Mouse (Mus musculus) kidney, postnatal 0 days (tissue): ENCODE measurements around the gene Npnt. TPM values are rescaled to one million over a fixed set of nuclear protein-coding genes. Genes with fewer than 3 reads are reported as not detected.

Experiments used
- ATAC-seq: fragments of 200-750 bp; cut with Nextera tagmentation; replicated peaks from 2 replicates; pipeline ENCODE4 v1.8.0; 2017; ENCODE audit warnings: low read depth, moderate number of reproducible peaks, moderate TSS enrichment, moderate library complexity; ENCODE audit not compliant: low FRiP score
- DNase-seq: peaks from one replicate; pipeline ENCODE4 v3.0.0-alpha.2; 2016; ENCODE audit warnings: low spot score
- H3K27ac ChIP-seq: fragments of 300-500 bp; sonication (generic); 2 replicates; pipeline ENCODE4 v1.5.1; 2014; ENCODE audit warnings: mild to moderate bottlenecking
- H3K27me3 ChIP-seq: fragments of 300-500 bp; sonication (generic); 2 replicates; pipeline ENCODE4 v1.6.1; 2014; ENCODE audit warnings: low read length, mixed read lengths; ENCODE audit not compliant: insufficient read depth
- H3K36me3 ChIP-seq: fragments of 300-500 bp; sonication (generic); 2 replicates; pipeline ENCODE4 v1.6.1; 2014; ENCODE audit warnings: low read length, mixed read lengths; ENCODE audit not compliant: insufficient read depth
- H3K4me1 ChIP-seq: fragments of 300-500 bp; sonication (generic); replicated peaks from 2 replicates; pipeline ENCODE4 v1.6.1; 2014; ENCODE audit warnings: antibody characterized with exemption, low read length, mixed read lengths; ENCODE audit not compliant: insufficient read depth
- H3K4me2 ChIP-seq: fragments of 300-500 bp; sonication (generic); 2 replicates; pipeline ENCODE4 v1.6.1; 2014; ENCODE audit warnings: mild to moderate bottlenecking, low read length, moderate library complexity, mixed read lengths
- H3K4me3 ChIP-seq: fragments of 300-500 bp; sonication (generic); replicated peaks from 2 replicates; pipeline ENCODE4 v1.5.1; 2014; ENCODE audit warnings: low read depth, low read length
- H3K9ac ChIP-seq: fragments of 300-500 bp; sonication (generic); 2 replicates; pipeline ENCODE4 v1.6.1; 2014; ENCODE audit warnings: low read depth, low read length
- H3K9me3 ChIP-seq: fragments of 300-500 bp; sonication (generic); replicated peaks from 2 replicates; pipeline ENCODE4 v1.6.1; 2016; ENCODE audit warnings: low read length, inconsistent platforms, mixed read lengths
- CTCF ChIP-seq: IDR thresholded peaks from 2 replicates; pipeline ENCODE4 v1.5.1; 2016; ENCODE audit warnings: antibody characterized with exemption, low read depth, mild to moderate bottlenecking, moderate library complexity
- WGBS: fragments of 180-500 bp; shearing (Covaris S2); extraction: QIAGEN DNeasy Blood & Tissue Kit; methylation state at CpG from one replicate; pipeline ENCODE4 v1.1.7; 2014; 5-methylcytosine and 5-hydroxymethylcytosine counted together
- polyA plus RNA-seq: library from polyadenylated mRNA; unstranded; fragments of >200 nt; fragmentation: Nextera tagmentation; extraction: Ambion mirVana; gene quantifications from 2 replicates; pipeline ENCODE4 v1.2.1, GENCODE M21; 2015

Npnt gene
- polyA plus RNA-seq, 1 experiment from 2014 or later = 229 TPM

DNA sequence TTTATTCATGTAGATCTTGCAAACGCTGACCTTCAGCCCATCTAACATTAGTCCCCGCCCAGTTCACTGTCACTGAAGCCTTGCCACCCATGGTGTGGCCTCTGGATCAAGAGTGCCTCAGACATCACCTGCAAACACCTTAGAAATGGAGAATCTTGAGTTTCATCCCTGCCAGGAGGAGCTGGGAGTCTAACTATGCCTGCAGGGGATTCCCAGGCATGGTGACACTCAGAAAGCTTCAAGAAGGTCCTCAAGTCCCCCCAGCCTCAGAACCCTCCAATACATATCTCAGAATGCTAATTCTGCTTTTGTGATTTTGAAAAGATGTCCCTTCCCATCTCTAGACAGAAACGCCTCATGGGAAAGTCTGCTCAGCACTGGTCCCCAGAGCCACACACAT is 69.7 kb downstream of the Npnt start:
- H3K9me3 ChIP-seq = no peaks in the 10 kb centered on the region
- no peaks in the 10 kb centered on the region for H3K36me3 ChIP-seq
- WGBS = 89% methylated on average over 3 of the region's 3 CpGs
- no peak overlapping the region for H3K4me2 ChIP-seq
- no peak overlapping the region for H3K9ac ChIP-seq
- peaks cover 9% of the 10 kb centered on the region; the same call in 1 of the 2 replicates for H3K4me1 ChIP-seq
- peak overlapping the region; percentile 37; the same call in 1 of the 2 replicates for H3K27ac ChIP-seq
- ATAC-seq (no peak), DNase-seq (no peak)
- H3K27me3 ChIP-seq = no peaks in the 10 kb centered on the region
- TF ChIP-seq CTCF = no peak
- H3K4me3 ChIP-seq = no peak overlapping the region

GRCm38 (mm10) chr3:132876933-132877676 is 73.0 kb downstream of the Npnt start:
- H3K9ac ChIP-seq = no peak overlapping the region
- H3K4me1 ChIP-seq = no peaks in the 10 kb centered on the region
- no peak overlapping the region for H3K4me3 ChIP-seq
- peak overlapping the region; percentile 70 for H3K27ac ChIP-seq
- H3K4me2 ChIP-seq = no peak overlapping the region
- WGBS = 53% methylated on average over 10 of the region's 10 CpGs
- no peak for TF ChIP-seq CTCF
- ATAC-seq (no peak), DNase-seq (no peak)
- H3K27me3 ChIP-seq = no peaks in the 10 kb centered on the region
- no peaks in the 10 kb centered on the region for H3K36me3 ChIP-seq
- no peaks in the 10 kb centered on the region for H3K9me3 ChIP-seq

DNA sequence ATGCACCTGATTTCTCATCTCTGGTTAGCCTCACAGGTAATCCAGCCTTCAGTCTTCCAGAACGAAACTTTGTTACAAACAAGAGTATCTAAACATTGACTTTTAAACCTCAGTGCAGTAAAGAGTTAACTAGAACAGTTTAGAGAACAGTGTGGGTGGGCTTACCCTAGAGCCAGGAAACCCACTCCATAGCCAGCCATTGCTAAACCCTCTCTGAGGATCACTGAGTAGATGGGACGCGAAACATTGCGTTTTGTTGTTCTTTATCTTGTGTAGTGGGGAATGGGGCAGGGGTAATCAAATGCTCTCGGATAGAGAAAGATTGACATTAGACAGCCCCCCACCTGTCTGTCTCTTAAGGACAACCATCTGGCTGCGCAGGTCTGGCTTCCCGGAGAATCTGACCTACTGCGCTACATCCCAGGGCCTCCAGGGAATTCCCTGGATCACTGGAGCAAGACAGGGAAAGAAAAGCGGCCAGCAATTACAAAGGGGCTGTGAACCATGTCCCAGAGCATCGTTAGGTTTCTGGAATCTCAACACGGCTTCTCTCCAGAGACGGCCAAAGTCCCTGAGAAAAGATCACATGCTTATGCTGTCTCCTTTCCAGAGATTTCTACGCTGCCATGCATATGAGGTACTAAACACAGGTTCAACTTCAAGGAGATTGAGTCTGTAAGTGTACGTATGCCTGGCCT is 73.9 kb downstream of the Npnt start:
- TF ChIP-seq CTCF = peak; percentile 16; the same call in 1 of the 2 replicates
- no peak overlapping the region for H3K9ac ChIP-seq
- H3K4me3 ChIP-seq = no peak overlapping the region
- H3K36me3 ChIP-seq = no peaks in the 10 kb centered on the region
- H3K27me3 ChIP-seq = no peaks in the 10 kb centered on the region
- no peaks in the 10 kb centered on the region for H3K9me3 ChIP-seq
- peak overlapping the region; percentile 21; the same call in 1 of the 2 replicates for H3K4me2 ChIP-seq
- ATAC-seq (peak; percentile 92), DNase-seq (peak; percentile 85)
- H3K27ac ChIP-seq = peak overlapping the region; percentile 70
- WGBS = 30% methylated on average over 14 of the region's 14 CpGs
- H3K4me1 ChIP-seq = no peaks in the 10 kb centered on the region

- Histone ChIP-seq H3K27me3 (no peaks in the 10 kb centered on the region), H3K9me3 (no peaks in the 10 kb centered on the region), H3K36me3 (no peaks in the 10 kb centered on the region), H3K9ac (no peak overlapping the region), H3K4me1 (peaks cover 10% of the 10 kb centered on the region), H3K4me2 (no peak overlapping the region), H3K4me3 (no peak overlapping the region), H3K27ac (no peak overlapping the region)
- WGBS = 53% methylated on average over 6 of the region's 6 CpGs
- no peak for TF ChIP-seq CTCF
- ATAC-seq = no peak
- DNase-seq = no peak
Measured at GRCm38 (mm10) chr3:132873251-132873650, 76.8 kb downstream of the Npnt start.

- 62% methylated on average over 9 of the region's 9 CpGs for WGBS
- 0 out of 2 replicates have a peak, but pooled peaks have one; percentile 12 for ATAC-seq
Measured at GRCm38 (mm10) chr3:132871318-132871904, 78.7 kb downstream of the Npnt start.

GRCm38 (mm10) chr3:132870079-132870478 is 80.0 kb downstream of the Npnt start:
- H3K27me3 ChIP-seq = no peaks in the 10 kb centered on the region
- no peak for TF ChIP-seq CTCF
- H3K9me3 ChIP-seq = no peaks in the 10 kb centered on the region
- H3K4me2 ChIP-seq = no peak overlapping the region
- ATAC-seq = 0 out of 2 replicates have a peak, but pooled peaks have one; percentile 35
- peaks cover 13% of the 10 kb centered on the region for H3K4me1 ChIP-seq
- WGBS = 51% methylated on average over 6 of the region's 6 CpGs
- no peak overlapping the region for H3K4me3 ChIP-seq
- H3K27ac ChIP-seq = peak overlapping the region; percentile 58
- DNase-seq = peak; percentile 57
- no peak overlapping the region for H3K9ac ChIP-seq
- no peaks in the 10 kb centered on the region for H3K36me3 ChIP-seq

More at GRCm38 (mm10) chr3:132871318-132871904, 78.7 kb downstream of the Npnt start:
- Histone ChIP-seq H3K4me2 (no peak overlapping the region), H3K4me1 (peaks cover 10% of the 10 kb centered on the region), H3K4me3 (no peak overlapping the region), H3K9ac (no peak overlapping the region), H3K27ac (peak overlapping the region; percentile 61), H3K9me3 (no peaks in the 10 kb centered on the region), H3K36me3 (no peaks in the 10 kb centered on the region), H3K27me3 (no peaks in the 10 kb centered on the region)
- peak; percentile 51 for DNase-seq
- TF ChIP-seq CTCF = no peak
